Mouse (Mus musculus) thymus, postnatal 10 days (tissue): ENCODE data around the gene Pnpla2.

Experiments used
- DNase-seq, 2 experiments: peaks; one replicate each; pipeline ENCODE4 v3.0.0; 2021; ENCODE audit warnings: low spot score in 2 of 2

Pnpla2 gene

GRCm38 (mm10) chr7:141467230-141468030 is 12.4 kb downstream of the Pnpla2 start, which contains the start of gene Cd151:
Gene Cd151, plus strand, starts transcription at chr7:141467392.
- peak in 1 of 2 experiments; percentile 52 for DNase-seq

- no peak for DNase-seq
Measured at GRCm38 (mm10) chr7:141468164-141468521, 13.1 kb downstream of the Pnpla2 start.

GRCm38 (mm10) chr7:141468522-141469211 is 13.7 kb downstream of the Pnpla2 start:
- DNase-seq: peak; percentile 42 to 57

DNA sequence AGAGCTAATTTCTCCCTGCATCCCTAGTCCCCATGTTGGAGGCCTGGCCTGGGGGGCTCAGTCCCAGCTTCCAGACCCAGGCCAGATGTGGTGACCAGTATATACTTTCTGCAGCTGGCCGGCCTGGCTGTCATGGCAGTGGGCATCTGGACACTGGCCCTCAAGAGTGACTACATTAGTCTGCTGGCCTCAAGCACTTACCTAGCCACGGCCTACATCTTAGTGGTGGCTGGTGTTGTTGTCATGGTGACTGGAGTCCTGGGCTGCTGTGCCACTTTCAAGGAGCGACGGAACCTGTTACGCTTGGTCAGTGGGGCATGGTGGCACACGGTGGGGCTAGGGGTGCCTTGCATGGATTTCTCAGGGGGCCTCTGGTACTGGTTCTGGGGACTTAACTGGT is 14.4 kb downstream of the Pnpla2 start:
- DNase-seq: no peak

DNA sequence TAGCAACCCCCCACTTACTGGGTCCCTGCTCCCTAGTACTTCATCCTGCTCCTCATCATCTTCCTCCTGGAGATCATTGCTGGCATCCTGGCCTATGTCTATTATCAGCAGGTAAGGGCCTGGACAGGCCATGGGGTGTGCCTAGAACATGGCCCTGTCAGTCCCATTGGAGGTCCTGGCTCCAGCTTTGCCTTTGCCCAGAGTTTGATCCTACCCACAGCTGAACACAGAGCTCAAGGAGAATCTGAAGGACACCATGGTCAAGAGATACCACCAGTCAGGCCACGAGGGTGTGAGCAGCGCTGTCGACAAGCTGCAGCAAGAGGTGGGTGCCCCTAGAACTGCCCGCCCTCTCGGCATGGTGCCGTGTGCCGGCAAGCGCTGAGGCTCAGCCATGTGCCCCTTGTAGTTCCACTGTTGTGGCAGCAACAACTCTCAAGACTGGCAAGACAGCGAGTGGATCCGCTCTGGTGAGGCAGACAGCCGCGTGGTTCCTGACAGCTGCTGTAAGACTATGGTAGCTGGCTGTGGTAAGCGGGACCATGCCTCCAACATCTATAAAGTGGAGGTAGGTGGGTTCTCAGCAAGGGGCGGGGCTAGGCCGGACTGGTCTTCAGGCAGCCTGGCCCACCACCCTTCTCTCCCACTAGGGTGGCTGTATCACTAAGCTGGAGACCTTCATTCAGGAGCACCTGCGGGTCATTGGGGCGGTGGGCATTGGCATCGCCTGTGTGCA is 15.1 kb downstream of the Pnpla2 start:
- no peak for DNase-seq

GRCm38 (mm10) chr7:141470637-141470944 is 15.6 kb downstream of the Pnpla2 start:
- no peak for DNase-seq

- DNase-seq: no peak
Measured at GRCm38 (mm10) chr7:141471236-141471635, 16.2 kb downstream of the Pnpla2 start.

GRCm38 (mm10) chr7:141472226-141472625 is 17.2 kb downstream of the Pnpla2 start:
- no peak for DNase-seq

DNA sequence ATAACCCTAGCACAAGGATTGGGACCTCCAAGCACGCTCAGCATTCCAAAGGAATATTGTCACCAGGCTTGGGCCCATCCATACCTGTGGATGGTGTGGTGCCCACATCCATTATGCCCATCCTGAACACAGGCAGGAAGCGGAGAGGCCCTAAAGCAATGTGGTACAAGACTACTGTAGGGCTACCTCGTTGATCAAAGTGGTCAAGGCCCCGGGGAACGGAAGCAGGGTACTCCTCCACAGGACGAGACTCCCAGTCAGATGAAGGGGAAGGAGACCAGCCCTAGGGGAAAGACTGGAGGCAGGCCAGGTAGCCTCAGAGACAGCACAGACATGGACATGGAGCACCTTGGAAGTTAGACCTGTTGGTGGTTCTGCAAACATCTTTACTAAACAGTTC is 17.8 kb downstream of the Pnpla2 start:
- DNase-seq: no peak

- no peak for DNase-seq
Measured at GRCm38 (mm10) chr7:141474160-141474559, 19.2 kb downstream of the Pnpla2 start.

DNA sequence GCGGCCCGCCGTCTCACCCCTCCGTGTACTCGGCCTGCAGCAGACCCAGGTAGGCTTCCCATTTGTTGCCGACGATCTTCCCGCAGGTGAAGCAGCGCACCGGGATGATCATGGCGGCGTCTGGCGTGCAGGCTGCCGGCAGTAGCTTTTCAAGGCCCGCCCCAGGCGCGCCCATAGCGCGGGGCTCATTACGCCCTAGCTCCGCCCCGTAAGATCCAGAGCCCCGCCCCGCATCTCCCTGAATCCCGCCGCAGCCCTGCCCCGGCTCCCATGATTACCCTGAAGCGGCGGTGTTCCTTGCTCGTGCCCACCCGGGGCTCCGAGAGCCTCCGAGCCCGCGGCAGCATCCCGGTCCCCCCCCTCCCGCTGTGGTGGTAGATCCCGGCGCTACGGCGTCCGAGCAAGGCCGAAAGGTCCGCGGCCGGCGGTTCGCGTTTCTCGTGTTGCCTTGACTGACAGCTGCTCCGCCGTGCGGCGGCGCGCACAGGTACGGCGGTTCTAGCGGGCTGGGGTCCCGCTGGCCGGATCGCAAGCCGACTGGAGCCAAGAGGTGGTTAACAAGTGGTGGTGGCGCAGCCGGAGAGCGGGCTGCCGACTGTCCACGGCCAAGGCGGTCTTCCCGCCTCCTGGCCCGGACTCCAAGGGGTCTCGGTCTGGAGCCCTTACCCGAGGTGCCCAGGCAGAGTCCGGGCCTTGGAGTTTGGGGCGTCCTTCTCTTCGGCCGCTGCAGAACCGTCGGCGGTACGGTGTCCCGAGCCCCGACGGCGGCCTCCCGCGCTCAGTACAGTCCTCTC is 20.2 kb downstream of the Pnpla2 start, which contains the start of the genes Polr2l and Tspan4:
Gene Polr2l (minus strand): TSS at position 122 of the 794 bp plus-strand sequence.
Gene Tspan4 (plus strand): TSS at position 230 of the 794 bp plus-strand sequence.
- DNase-seq: peak; percentile 79 to 86

GRCm38 (mm10) chr7:141475805-141476158 is 20.8 kb downstream of the Pnpla2 start:
- no peak for DNase-seq

DNA sequence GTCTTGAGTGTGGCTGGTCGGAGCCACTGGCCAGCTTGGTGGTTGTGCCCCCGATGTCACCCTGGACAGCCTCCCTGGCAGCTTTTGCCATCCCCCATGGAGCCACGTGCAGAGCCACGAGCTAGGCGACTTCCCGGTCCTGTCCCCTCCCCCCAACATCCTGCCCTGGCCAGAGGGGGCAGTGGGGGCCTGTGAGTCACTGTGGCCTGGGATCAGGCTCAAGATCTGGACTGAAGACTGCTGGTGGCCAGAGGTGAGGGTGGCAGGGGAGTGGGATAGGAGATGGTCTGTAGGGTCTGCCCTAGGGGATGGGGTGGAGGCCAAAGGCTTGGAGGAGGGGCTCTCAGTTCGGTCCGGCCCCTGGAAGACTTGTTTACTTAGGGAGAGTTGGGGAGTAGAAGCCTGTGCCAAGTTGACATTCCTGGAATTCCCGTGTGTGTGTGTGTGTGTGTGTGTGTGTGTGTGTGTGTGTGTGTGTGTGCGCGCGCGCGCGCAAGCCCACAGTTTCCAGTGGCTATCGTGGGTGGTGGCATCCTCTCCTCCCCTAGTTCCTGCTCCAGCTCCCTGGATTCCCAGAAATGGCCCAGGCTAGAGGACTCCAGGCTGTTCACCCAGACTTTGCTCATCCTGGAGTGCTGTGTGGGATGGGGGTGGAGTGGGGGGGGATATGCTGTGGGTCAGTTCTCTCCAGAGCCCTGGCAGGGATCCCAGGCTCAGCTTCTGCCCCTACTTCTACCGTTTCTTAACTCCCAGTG is 21.4 kb downstream of the Pnpla2 start:
- DNase-seq: no peak

GRCm38 (mm10) chr7:141476981-141477370 is 22.0 kb downstream of the Pnpla2 start:
- no peak for DNase-seq

GRCm38 (mm10) chr7:141477578-141478269 is 22.7 kb downstream of the Pnpla2 start:
- no peak for DNase-seq

- no peak for DNase-seq
Measured at GRCm38 (mm10) chr7:141478270-141478748, 23.3 kb downstream of the Pnpla2 start.

GRCm38 (mm10) chr7:141480842-141481497 is 26.0 kb downstream of the Pnpla2 start:
- DNase-seq: peak; percentile 50 to 77

GRCm38 (mm10) chr7:141481498-141482401 is 26.8 kb downstream of the Pnpla2 start:
- DNase-seq: no peak
